Mouse (Mus musculus): ENCODE results near the gene Chrm1.

DNA sequence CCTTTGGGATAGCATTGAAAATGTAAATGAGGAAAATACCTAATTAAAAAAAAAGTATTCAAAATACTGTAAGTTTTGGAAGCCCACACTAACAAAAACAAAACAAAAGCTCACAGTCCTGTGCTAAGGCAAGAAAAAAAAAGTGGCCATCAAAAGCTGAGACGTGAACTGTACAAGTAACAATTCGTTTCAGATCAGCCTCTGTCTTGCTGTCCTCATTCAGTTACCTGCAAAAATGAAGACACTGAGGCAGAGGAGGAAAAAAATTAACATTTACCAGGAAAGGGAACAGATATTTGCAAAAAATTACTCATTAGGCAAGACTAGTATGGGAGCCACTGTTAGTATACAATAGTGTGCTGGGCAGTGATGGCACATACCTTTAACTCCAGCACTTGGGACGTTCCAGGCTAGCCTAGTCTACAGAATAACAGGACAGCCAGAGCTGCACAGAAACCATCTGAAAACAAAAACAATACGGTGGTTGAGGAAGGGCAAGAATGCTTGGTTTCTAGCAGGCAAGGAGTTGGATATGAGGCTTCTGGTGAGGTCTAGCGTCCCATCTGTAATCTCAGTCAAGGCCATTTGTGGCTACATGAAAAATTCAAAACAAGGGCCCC, 64.0 kb downstream of the Chrm1 start:
- TF ChIP-seq POLR2AphosphoS2 (IDR thresholded peaks at IDR 0.05; ENCODE audit: low read length) (peak; percentile 70), CTCF (IDR thresholded peaks at IDR 0.05 in 2 of 3, conservative IDR thresholded peaks at IDR 0.05 in 1 of 3; ENCODE audit: control insufficient read depth in 1 of 3, insufficient read depth in 1 of 3, low read depth in 2 of 3, low read length in 3 of 3, poor library complexity in 1 of 3, severe bottlenecking in 1 of 3) (no peak), MAX (IDR thresholded peaks at IDR 0.05; ENCODE audit: low read length) (no peak), EP300 (IDR thresholded peaks at IDR 0.05; ENCODE audit: low read depth in 1 of 2, low read length in 2 of 2) (no peak), POLR2A (IDR thresholded peaks at IDR 0.05; ENCODE audit: control insufficient read depth in 1 of 2, insufficient read depth in 1 of 2, low read depth in 1 of 2, low read length in 2 of 2, poor library complexity in 1 of 2) (peak in 1 of 2 experiments; percentile 70; a peak in 2 of 4 replicates), GATA1 (IDR thresholded peaks at IDR 0.05; ENCODE audit: low read depth, low read length) (no peak), RAD21 (IDR thresholded peaks at IDR 0.05; ENCODE audit: low read depth, low read length) (no peak), ZKSCAN1 (IDR thresholded peaks at IDR 0.05; ENCODE audit: low read depth, low read length) (no peak), UBTF (IDR thresholded peaks at IDR 0.05; ENCODE audit: borderline replicate concordance, insufficient read depth, low read depth, low read length) (no peak), ZC3H11A (IDR thresholded peaks at IDR 0.05; ENCODE audit: low read depth, low read length) (no peak), ZMIZ1 (IDR thresholded peaks at IDR 0.05; ENCODE audit: low read depth, low read length) (no peak)

Data from MEL (cell line).